Mouse (Mus musculus): ENCODE measurements around the gene Shank2. TPM values are rescaled to one million over a fixed set of nuclear protein-coding genes. Genes with fewer than 3 reads are reported as not detected.

Gene Shank2
- polyA plus RNA-seq, 1 experiment from 2014 or later, result 3.3 TPM

DNA sequence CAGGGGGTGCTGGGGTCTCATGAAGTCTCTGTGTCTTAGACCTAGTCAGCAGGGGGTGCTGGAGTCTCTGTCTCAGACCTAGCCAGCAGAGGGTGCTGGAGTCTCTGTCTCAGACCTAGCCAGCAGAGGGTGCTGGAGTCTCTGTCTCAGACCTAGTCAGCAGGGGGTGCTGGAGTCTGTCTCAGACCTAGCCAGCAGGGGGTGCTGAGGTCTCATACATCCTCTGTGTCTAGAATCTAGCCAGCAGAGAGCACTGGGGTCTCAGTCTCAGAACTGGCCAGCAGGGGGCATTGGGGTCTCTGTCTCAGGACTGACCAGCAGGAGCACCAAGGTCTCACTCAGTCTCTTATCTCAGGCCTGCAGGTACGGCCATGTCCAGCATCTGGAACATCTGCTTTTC, 79.7 kb downstream of the Shank2 start:
- Histone ChIP-seq H3K4me2 (replicated peaks) (no peak overlapping the region), H3K4me3 (no peak overlapping the region), H3K4me1 (no peaks in the 10 kb centered on the region), H3K9me3 (0 out of 2 replicates have a peak, but pooled peaks cover 4% of the 10 kb centered on the region), H3K36me3 (no peaks in the 10 kb centered on the region), H3K27me3 (replicated peaks) (no peaks in the 10 kb centered on the region), H3K9ac (no peak overlapping the region), H3K27ac (no peak overlapping the region)
- WGBS, result 88% methylated on average over 1 of the region's 1 CpGs
- no peak for ATAC-seq (ENCODE audit: low FRiP score, low read depth)

DNA sequence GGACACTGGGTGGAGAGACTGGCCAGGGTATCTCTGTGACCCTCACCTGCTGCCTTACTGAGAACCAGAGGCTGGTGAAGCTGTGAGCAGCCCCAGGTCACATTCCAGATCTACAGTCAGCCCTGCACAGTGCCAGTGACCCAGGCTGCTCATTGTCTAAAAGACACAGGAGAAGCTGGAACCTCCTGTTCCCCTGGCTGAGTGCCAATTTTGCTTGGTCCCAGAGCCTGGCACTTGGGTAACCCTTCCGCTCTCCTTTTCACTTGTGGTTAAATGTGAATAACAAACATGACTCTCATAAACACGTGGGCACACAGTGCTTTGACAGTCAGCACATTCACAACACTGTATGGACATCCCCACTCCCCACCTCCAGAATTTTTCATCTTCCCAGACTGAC, 80.2 kb downstream of the Shank2 start:
- Histone ChIP-seq H3K27ac (no peak overlapping the region), H3K27me3 (replicated peaks) (no peaks in the 10 kb centered on the region), H3K9me3 (0 out of 2 replicates have a peak, but pooled peaks cover 4% of the 10 kb centered on the region), H3K4me2 (replicated peaks) (no peak overlapping the region), H3K4me1 (peaks cover 1% of the 10 kb centered on the region; the same call in 1 of the 2 replicates), H3K4me3 (no peak overlapping the region), H3K36me3 (no peaks in the 10 kb centered on the region), H3K9ac (no peak overlapping the region)
- 89% methylated on average over 2 of the region's 2 CpGs for WGBS
- no peak for ATAC-seq (ENCODE audit: low FRiP score, low read depth)

DNA sequence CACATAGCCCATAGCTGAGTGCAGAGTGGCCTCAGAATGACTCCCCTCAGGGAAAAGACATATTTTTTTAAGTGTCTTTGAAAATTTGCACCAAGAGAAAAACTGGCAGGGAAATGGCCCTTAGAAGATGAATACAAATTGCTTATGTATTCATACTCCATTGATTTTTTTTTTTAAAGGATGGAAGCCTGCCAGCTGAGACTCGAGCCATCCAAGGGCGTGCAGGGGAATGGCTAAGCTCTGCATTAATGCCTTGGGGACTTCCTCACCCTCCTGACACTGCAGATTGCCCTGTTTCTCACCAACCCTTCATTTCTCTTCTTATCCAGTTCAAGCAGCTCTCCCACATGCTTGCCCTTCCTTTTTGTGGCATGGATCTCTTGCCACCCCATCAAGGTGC, 85.5 kb downstream of the Shank2 start:
- Histone ChIP-seq H3K9me3 (no peaks in the 10 kb centered on the region), H3K4me3 (no peak overlapping the region), H3K27ac (no peak overlapping the region), H3K4me2 (replicated peaks) (no peak overlapping the region), H3K36me3 (no peaks in the 10 kb centered on the region), H3K27me3 (replicated peaks) (no peaks in the 10 kb centered on the region), H3K4me1 (peaks cover 3% of the 10 kb centered on the region; the same call in 1 of the 2 replicates), H3K9ac (no peak overlapping the region)
- no peak for ATAC-seq (ENCODE audit: low FRiP score, low read depth)
- WGBS, result 69% methylated on average over 2 of the region's 2 CpGs

DNA sequence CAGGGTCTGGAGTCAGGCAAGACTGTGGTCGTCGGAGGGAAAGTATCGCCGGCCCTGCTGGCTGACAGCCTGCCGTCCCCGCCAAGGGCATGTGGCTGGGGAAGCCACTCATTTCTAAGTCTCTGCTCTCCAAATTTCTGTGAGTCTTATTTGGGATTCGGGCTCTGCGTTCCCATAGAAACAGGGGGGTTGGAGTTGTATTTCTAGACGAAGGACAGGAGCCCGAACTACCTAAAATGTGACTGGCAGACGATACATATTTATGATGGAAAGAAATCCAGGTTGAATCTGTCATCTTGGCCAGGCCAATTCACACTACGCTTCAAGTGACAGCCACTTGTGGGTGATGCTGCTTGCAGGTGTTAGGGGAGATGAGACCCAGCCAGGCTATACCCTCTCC, 92.4 kb downstream of the Shank2 start:
- Histone ChIP-seq H3K27ac (no peak overlapping the region), H3K4me2 (replicated peaks) (no peak overlapping the region), H3K4me3 (no peak overlapping the region), H3K9me3 (no peaks in the 10 kb centered on the region), H3K36me3 (no peaks in the 10 kb centered on the region), H3K27me3 (replicated peaks) (no peaks in the 10 kb centered on the region), H3K4me1 (no peaks in the 10 kb centered on the region), H3K9ac (no peak overlapping the region)
- no peak for ATAC-seq (ENCODE audit: low FRiP score, low read depth)
- 90% methylated on average over 12 of the region's 12 CpGs for WGBS

DNA sequence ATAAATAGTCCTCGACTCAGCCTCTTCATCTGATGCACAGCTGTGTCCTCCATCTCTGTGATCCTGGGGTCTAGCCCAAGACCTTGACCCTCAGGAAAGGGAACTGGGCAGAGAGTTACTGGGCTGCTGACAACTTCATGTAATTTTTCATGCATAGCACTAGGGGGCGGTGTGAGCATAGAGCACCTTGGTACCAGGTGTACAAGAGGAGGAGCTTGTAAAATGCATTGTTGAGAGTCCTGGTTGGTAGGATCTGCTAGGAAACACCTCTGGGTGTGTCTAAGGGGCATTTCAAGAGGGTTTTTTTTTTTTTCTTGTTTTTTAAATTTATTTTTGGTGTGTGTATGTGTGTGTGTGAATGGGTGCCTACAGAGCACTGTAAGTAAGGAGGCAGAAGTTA, 95.6 kb downstream of the Shank2 start:
- no peaks in the 10 kb centered on the region for H3K27me3 ChIP-seq (replicated peaks)
- no peaks in the 10 kb centered on the region for H3K4me1 ChIP-seq
- H3K4me2 ChIP-seq (replicated peaks), result no peak overlapping the region
- H3K27ac ChIP-seq, result no peak overlapping the region
- no peaks in the 10 kb centered on the region for H3K9me3 ChIP-seq
- H3K4me3 ChIP-seq, result no peak overlapping the region
- H3K36me3 ChIP-seq, result no peaks in the 10 kb centered on the region
- ATAC-seq (ENCODE audit: low FRiP score, low read depth), result no peak
- 8% methylated on average over 2 of the region's 2 CpGs for WGBS
- no peak overlapping the region for H3K9ac ChIP-seq

DNA sequence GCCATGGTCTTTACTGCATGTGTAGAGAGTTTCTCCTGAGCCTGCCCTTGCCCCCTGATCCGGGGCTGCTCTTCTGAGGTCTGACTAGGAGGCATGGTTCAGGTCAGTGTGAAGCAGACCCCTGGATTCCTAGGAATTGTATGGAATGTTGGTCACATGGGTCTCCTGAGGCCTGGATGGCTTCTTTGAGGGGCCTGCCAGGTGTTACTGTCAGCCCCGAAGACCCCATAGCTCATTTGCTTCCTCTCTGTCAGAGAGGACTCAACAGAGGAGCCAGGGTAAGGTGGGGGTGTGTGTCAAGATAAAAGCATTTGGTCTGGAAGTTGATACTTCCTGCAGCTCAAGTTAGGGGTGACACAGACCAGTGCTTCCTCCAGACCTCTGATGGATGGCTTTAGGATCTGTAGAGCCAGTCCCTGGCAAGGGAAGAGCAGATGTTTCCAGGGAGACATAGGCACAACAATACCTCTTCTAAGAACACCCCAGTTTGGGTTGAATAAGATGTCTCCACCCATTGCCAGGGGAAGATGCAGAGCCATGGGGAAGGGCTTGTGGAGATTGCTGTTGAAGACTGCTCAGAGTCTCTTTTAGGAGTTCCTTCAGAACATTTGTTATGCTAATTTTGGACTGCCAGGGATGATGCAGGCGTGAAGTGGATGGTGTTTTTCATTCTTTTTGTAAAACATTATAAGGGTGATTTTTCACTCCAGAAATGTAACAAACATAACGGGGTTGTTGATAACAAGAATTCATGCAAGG, 100.7 kb downstream of the Shank2 start:
- Histone ChIP-seq H3K4me3 (no peak overlapping the region), H3K4me1 (0 out of 2 replicates have a peak, but pooled peaks cover 7% of the 10 kb centered on the region), H3K9ac (no peak overlapping the region), H3K27me3 (replicated peaks) (no peaks in the 10 kb centered on the region), H3K9me3 (no peaks in the 10 kb centered on the region), H3K27ac (no peak overlapping the region), H3K4me2 (replicated peaks) (no peak overlapping the region), H3K36me3 (no peaks in the 10 kb centered on the region)
- 68% methylated on average over 4 of the region's 4 CpGs for WGBS
- ATAC-seq (ENCODE audit: low FRiP score, low read depth), result no peak

DNA sequence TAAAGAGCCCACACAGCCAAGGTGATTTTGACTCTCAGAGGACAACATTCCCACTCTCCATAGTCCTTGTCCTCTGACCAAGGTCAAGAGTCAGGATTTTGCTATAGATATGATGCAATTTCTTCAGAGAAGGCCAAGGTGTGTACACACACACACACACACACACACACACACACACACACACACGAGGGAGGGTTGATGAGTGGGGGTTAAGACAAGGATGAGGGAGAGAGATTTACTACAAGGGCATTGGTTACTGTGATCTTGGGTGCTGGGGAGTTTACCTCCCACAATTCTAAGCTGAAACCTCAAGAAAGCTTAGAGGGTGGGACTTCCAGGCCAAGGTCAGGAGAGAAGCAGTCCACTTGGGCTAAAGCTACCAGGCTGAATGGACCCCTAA, 104.2 kb downstream of the Shank2 start:
- Histone ChIP-seq H3K9ac (no peak overlapping the region), H3K9me3 (no peaks in the 10 kb centered on the region), H3K4me3 (no peak overlapping the region), H3K4me1 (peaks cover 30% of the 10 kb centered on the region; the same call in 1 of the 2 replicates), H3K27me3 (replicated peaks) (no peaks in the 10 kb centered on the region), H3K27ac (no peak overlapping the region), H3K36me3 (no peaks in the 10 kb centered on the region), H3K4me2 (replicated peaks) (no peak overlapping the region)
- ATAC-seq (ENCODE audit: low FRiP score, low read depth), result no peak
- 10% methylated on average over 1 of the region's 1 CpGs for WGBS

DNA sequence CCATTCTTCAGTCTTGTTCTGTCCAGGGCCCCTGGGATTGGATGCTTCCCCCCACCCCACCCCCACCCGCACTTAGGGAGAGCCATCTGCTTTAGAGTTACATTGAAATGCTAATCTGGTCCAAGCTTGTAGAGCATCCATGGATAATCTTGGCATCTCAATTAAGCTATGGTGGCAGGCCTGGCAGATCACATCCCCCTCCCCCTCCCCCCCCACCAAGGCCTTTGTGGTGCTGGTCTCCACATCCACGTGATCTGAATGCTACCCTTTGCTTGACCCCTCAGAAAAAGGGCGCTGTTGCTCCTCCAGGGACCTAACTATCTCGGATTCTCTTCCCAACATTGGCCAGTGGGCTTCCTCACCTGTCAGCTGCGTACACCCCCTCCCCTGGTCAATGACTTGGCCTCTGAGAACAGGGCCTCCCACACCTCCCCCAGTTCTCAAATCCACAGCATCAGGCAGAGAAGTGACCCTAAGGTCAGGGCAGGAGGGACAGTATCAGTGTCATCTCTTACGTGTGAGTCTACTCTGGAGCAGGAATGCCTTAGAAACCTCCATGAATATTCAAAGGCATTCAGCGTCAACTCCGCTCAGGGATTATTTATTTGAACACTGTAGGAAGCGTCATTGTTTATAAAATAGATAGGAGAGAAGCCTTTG, 104.8 kb downstream of the Shank2 start:
- Histone ChIP-seq H3K36me3 (no peaks in the 10 kb centered on the region), H3K27ac (peak overlapping the region; percentile 32; the same call in 1 of the 2 replicates), H3K9ac (no peak overlapping the region), H3K9me3 (no peaks in the 10 kb centered on the region), H3K27me3 (replicated peaks) (no peaks in the 10 kb centered on the region), H3K4me3 (no peak overlapping the region), H3K4me2 (replicated peaks) (no peak overlapping the region), H3K4me1 (peaks cover 34% of the 10 kb centered on the region; the same call in 1 of the 2 replicates)
- WGBS, result 16% methylated on average over 9 of the region's 9 CpGs
- peak; percentile 87 for ATAC-seq (ENCODE audit: low FRiP score, low read depth)

DNA sequence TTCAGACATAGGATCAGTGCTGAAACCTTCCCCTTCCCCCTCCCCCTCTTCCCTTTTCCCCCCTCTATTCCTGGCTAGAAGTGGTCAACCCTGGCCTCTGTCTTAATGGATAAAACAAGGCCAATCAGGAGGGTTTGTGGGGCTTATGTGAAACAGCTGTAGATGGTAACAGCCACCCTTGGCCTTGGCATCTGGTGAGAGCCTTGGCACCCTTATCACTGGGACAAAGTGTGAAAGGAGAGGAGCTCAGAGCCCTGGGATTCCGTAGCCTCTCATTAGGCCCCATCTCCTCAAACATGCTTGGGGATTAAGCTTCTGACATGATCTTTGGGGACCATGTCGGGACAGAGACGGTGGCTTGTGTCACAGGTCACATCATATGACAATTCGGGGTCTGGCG, 106.4 kb downstream of the Shank2 start:
- Histone ChIP-seq H3K4me3 (no peak overlapping the region), H3K27me3 (replicated peaks) (no peaks in the 10 kb centered on the region), H3K9ac (no peak overlapping the region), H3K27ac (no peak overlapping the region), H3K36me3 (no peaks in the 10 kb centered on the region), H3K4me1 (peaks cover 34% of the 10 kb centered on the region; the same call in 1 of the 2 replicates), H3K4me2 (replicated peaks) (no peak overlapping the region), H3K9me3 (no peaks in the 10 kb centered on the region)
- WGBS, result 96% methylated on average over 5 of the region's 5 CpGs
- ATAC-seq (ENCODE audit: low FRiP score, low read depth), result no peak

DNA sequence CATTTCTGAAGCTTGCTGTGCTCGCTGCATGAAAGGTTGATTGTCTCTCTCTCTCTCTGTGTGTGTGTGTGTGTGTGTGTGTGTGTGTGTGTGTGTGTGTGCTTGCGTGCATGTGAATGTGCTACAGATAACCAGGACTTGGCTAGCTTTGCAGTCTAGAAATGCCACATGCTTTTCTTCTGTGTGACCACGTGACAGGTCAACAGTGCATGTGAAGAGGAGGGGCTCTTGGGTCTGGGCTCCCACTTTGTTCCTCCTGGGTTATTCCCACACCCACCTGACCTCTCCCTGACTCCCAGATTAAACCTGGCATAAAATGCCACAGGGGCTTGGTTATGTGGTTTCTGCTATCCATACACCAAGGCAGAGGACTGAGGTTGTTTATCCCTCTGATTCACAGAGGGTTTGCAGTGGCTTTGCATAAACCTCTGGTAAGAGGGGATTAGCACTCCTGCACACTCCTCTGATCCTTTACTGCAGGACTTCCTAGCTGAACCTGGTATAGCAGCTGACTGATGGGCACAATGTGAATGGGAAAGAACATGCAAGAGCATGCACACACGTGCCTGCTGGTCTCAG, 109.4 kb downstream of the Shank2 start:
- no peak overlapping the region for H3K4me3 ChIP-seq
- no peaks in the 10 kb centered on the region for H3K9me3 ChIP-seq
- peaks cover 34% of the 10 kb centered on the region; the same call in 1 of the 2 replicates for H3K4me1 ChIP-seq
- WGBS, result 46% methylated on average over 4 of the region's 4 CpGs
- no peak overlapping the region for H3K27ac ChIP-seq
- H3K4me2 ChIP-seq (replicated peaks), result no peak overlapping the region
- no peak overlapping the region for H3K9ac ChIP-seq
- ATAC-seq (ENCODE audit: low FRiP score, low read depth), result no peak
- no peaks in the 10 kb centered on the region for H3K36me3 ChIP-seq
- no peaks in the 10 kb centered on the region for H3K27me3 ChIP-seq (replicated peaks)

DNA sequence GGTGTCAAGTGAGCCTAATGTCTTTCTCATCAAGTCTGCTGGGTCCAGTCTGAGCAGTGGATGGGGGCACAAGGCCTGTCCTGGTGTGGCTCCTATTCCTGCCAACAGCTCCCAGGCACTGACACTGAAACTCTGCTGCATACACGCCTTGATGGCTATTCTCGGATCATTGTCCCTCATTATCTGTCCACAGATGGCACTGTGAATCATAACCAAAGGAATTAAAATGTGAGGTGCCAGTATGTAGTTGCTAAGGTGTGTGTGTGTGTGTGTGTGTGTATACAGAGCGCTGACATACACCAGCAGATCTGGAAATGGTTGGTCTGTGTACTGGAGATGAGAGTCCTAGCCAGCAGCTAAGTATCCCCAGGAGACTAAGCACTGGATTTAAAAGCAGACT, 110.3 kb downstream of the Shank2 start:
- Histone ChIP-seq H3K9me3 (no peaks in the 10 kb centered on the region), H3K9ac (no peak overlapping the region), H3K36me3 (no peaks in the 10 kb centered on the region), H3K4me1 (peaks cover 27% of the 10 kb centered on the region; the same call in 1 of the 2 replicates), H3K4me3 (no peak overlapping the region), H3K27me3 (replicated peaks) (no peaks in the 10 kb centered on the region), H3K4me2 (replicated peaks) (no peak overlapping the region), H3K27ac (no peak overlapping the region)
- WGBS, result 83% methylated on average over 3 of the region's 3 CpGs
- ATAC-seq (ENCODE audit: low FRiP score, low read depth), result no peak

DNA sequence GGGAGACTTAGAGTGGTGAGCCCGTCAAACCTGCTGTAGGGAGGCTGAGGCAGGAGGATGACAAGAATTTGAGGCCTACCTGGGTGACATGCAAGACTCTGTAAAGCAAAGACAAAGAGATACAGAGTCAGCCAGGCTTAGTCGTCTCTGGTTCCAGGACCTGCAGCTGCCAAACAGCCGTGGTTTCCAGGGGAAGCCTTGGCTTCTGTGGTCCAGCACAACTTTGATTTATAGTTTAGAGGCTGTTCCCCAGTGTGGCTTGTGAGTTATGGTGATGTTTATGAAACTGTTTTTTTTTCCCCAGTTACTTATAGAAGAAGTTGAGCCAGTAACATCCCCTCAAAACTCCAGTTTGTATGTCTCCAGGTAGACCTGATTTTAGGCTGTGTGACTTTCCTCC, 112.5 kb downstream of the Shank2 start:
- Histone ChIP-seq H3K27me3 (replicated peaks) (no peaks in the 10 kb centered on the region), H3K27ac (no peak overlapping the region), H3K4me1 (peaks cover 13% of the 10 kb centered on the region; the same call in 1 of the 2 replicates), H3K4me2 (replicated peaks) (no peak overlapping the region), H3K9ac (no peak overlapping the region), H3K36me3 (no peaks in the 10 kb centered on the region), H3K9me3 (no peaks in the 10 kb centered on the region), H3K4me3 (no peak overlapping the region)
- no peak for ATAC-seq (ENCODE audit: low FRiP score, low read depth)
- WGBS, result 74% methylated on average over 3 of the region's 3 CpGs
